Mouse (Mus musculus) testis, adult 2 months (tissue): ENCODE results near the gene Rpl5.

Experiments used
- CTCF ChIP-seq: fragments of 200-500 bp; IDR thresholded peaks from 2 replicates; pipeline ENCODE4 v1.5.1; 2012; ENCODE audit warnings: low read depth, mild to moderate bottlenecking, inconsistent platforms, low read length, moderate library complexity; ENCODE audit not compliant: control insufficient read depth, insufficient read depth, insufficient replicate concordance
- POLR2A ChIP-seq: fragments of 200-500 bp; IDR thresholded peaks from 2 replicates; pipeline ENCODE4 v1.6.1; 2012; ENCODE audit warnings: low read depth, mild to moderate bottlenecking, inconsistent platforms, low read length, moderate library complexity; ENCODE audit not compliant: control insufficient read depth

GRCm38 (mm10) chr5:107908514-107909110 lies 8.3 kb downstream of the Rpl5 start:
- no peak for TF ChIP-seq POLR2A
- TF ChIP-seq CTCF: no peak
